Mouse (Mus musculus): ENCODE data around the gene Tbc1d8. TPM values are rescaled to one million over a fixed set of nuclear protein-coding genes. Genes with fewer than 3 reads are reported as not detected.

Gene Tbc1d8
- total RNA-seq, 2 experiments from 2014 or later: 8.1 to 8.9 TPM

GRCm38 (mm10) chr1:39393217-39393867, 85.2 kb downstream of the Tbc1d8 start:
- DNase-seq: no peak

GRCm38 (mm10) chr1:39392189-39392588, 86.4 kb downstream of the Tbc1d8 start:
- peak; percentile 85 for DNase-seq

- no peak for DNase-seq
Measured at GRCm38 (mm10) chr1:39391652-39392051, 86.9 kb downstream of the Tbc1d8 start.

- no peak for DNase-seq
Measured at GRCm38 (mm10) chr1:39389338-39389737, 89.2 kb downstream of the Tbc1d8 start.

GRCm38 (mm10) chr1:39388163-39388562, 90.4 kb downstream of the Tbc1d8 start:
- DNase-seq: no peak

- DNase-seq: no peak
Measured at GRCm38 (mm10) chr1:39387497-39387896, 91.1 kb downstream of the Tbc1d8 start.

GRCm38 (mm10) chr1:39386456-39386855, 92.1 kb downstream of the Tbc1d8 start:
- DNase-seq: no peak

- no peak for DNase-seq
Measured at GRCm38 (mm10) chr1:39384914-39385313, 93.6 kb downstream of the Tbc1d8 start.

- no peak for DNase-seq
Measured at GRCm38 (mm10) chr1:39381017-39381416, 97.5 kb downstream of the Tbc1d8 start.

- DNase-seq: no peak
Measured at GRCm38 (mm10) chr1:39379021-39379420, 99.5 kb downstream of the Tbc1d8 start.

- DNase-seq: no peak
Measured at GRCm38 (mm10) chr1:39378540-39378939, 100.0 kb downstream of the Tbc1d8 start.

- no peak for DNase-seq
Measured at GRCm38 (mm10) chr1:39376726-39377240, 101.8 kb downstream of the Tbc1d8 start.

- no peak for DNase-seq
Measured at GRCm38 (mm10) chr1:39376121-39376520, 102.4 kb downstream of the Tbc1d8 start.

GRCm38 (mm10) chr1:39374231-39374809, 104.2 kb downstream of the Tbc1d8 start:
- no peak for DNase-seq

- no peak for DNase-seq
Measured at GRCm38 (mm10) chr1:39373378-39373777, 105.2 kb downstream of the Tbc1d8 start.

- DNase-seq: no peak
Measured at GRCm38 (mm10) chr1:39372220-39372843, 106.2 kb downstream of the Tbc1d8 start.

GRCm38 (mm10) chr1:39370431-39370830, 108.1 kb downstream of the Tbc1d8 start:
- DNase-seq: no peak

- peak; percentile 15 for DNase-seq
Measured at GRCm38 (mm10) chr1:39368267-39368841, 110.2 kb downstream of the Tbc1d8 start.

GRCm38 (mm10) chr1:39367601-39368266, 110.8 kb downstream of the Tbc1d8 start, which contains the start of gene Rpl31:
Gene Rpl31, plus strand, starts transcription at chr1:39367842.
- DNase-seq: peak; percentile 98

- DNase-seq: no peak
Measured at GRCm38 (mm10) chr1:39367045-39367444, 111.5 kb downstream of the Tbc1d8 start.

- no peak for DNase-seq
Measured at GRCm38 (mm10) chr1:39365562-39365961, 113.0 kb downstream of the Tbc1d8 start.

- no peak for DNase-seq
Measured at GRCm38 (mm10) chr1:39362515-39362893, 116.1 kb downstream of the Tbc1d8 start.
